Mouse (Mus musculus) kidney, adult 2 months (tissue): ENCODE measurements around the gene Kif3a.
A peak's percentile ranks its signal among the peaks of the same experiment; 100 is the strongest.

ENCODE experiments used
- CTCF ChIP-seq: fragments of 200-500 bp; conservative IDR thresholded peaks from 2 replicates; pipeline ENCODE4 v1.5.1; 2011; ENCODE audit warnings: low read depth, mild to moderate bottlenecking, control low read depth, low read length, moderate library complexity, mixed read lengths; ENCODE audit not compliant: insufficient read depth, insufficient read length
- POLR2A ChIP-seq: fragments of 200-500 bp; IDR thresholded peaks from one replicate; pipeline ENCODE4 v1.6.1; 2011; ENCODE audit warnings: low read depth, low read length, control low read depth

DNA sequence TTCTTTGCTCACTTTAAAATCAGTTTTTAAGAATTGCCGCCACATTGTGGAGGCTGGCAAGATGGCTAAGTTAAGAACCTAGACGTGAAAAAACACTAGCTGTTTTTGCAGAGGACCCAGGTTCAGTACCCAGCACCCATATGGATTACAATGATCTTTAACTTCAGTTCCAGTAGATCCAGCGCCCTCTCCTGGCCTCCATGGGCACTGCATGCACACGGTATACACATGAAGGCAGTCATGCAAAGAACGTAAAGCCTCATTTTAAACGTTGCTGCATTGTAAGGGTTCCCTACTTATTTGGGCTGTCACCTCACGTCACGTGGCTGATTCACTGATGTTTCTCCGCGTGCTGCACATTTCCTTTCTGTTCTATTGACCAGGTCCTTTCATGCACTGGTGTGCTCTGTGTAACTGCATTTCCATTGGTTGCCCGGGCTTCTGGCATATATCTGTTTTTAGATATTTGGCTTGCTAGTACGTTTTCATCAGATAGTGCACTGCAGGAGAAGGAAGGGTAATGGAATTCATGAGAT lies 75.6 kb downstream of the Kif3a start:
- no peak for TF ChIP-seq POLR2A
- TF ChIP-seq CTCF, result peak; percentile 26; the same call in 1 of the 2 replicates
